Mouse (Mus musculus) erythroblast, embryonic 14.5 days (primary cell): ENCODE results near the gene Radil.

Experiments used
- GATA1 ChIP-seq: IDR thresholded peaks from 2 replicates; pipeline ENCODE4 v1.6.1; 2012; ENCODE audit warnings: low read length, inconsistent platforms, mixed read lengths
- TAL1 ChIP-seq: IDR thresholded peaks from 3 replicates; pipeline ENCODE4 v1.6.1; 2012; ENCODE audit warnings: low read length, inconsistent platforms, mixed read lengths

GRCm38 (mm10) chr5:142457345-142457744, 93.6 kb downstream of the Radil start:
- TF ChIP-seq GATA1 (no peak), TAL1 (no peak)
